Mouse (Mus musculus) WW6 (cell line): Measurements from ENCODE around the gene Scgb1b3.

Source experiments
- DNase-seq: peaks from one replicate; pipeline ENCODE4 v3.0.0-alpha.2; 2013; ENCODE audit warnings: low read depth, low spot score

The Scgb1b3 gene

GRCm38 (mm10) chr7:31375292-31375691 lies at the start of gene Scgb1b3:
TSS of gene Scgb1b3 (plus strand) at chr7:31375592.
- no peak for DNase-seq

- no peak for DNase-seq
Measured at GRCm38 (mm10) chr7:31362022-31362560, 13.3 kb upstream of the Scgb1b3 start, which contains the start of gene Scgb2b3. TSS of gene Scgb2b3 (minus strand) at chr7:31362072.
